Mouse (Mus musculus): ENCODE results near the gene Fam72a. TPM values are rescaled to one million over a fixed set of nuclear protein-coding genes. Genes with fewer than 3 reads are reported as not detected.

Gene Fam72a
- polyA plus RNA-seq, 1 experiment = 1.8 TPM

DNA sequence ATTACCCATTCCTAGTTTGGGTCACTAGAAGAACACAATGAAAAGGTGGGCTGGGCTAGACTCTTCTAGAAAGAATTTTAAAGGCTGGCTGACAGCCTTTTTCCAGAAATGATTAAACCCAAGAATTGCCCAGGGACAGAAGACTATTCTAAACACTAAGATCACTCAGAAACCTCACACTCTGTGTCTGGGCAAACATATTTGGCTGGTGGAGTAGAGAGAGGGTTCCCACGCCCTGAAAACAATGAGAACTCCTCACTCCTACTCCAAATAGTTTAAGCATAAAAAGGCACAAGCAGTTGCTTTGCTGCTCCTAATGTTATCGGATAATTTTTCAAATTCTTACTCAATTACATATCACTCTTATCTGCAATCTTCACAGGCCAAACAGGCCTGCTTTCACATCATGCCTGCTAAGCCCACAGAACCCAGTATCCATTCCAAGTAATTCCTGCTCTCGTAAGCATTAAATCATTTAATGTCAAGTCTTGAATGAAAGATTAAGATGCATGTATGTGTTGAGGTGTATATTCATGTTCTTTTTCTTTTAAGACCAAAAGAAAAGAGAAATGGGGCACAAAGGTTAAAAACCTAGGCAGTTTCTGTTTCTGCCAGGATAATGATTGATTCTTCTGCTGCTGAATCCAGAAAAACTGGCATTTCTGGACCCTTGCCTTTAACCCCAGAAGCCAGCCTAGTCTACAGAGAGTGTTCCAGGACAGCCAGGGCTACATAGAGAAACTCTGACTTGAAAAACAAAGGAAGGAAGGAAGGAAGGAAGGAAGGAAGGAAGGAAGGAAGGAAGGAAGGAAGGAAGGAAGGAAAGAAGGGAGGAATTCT lies 15.8 kb upstream of the Fam72a start:
- TF ChIP-seq POLR2A (IDR thresholded peaks at IDR 0.05; ENCODE audit: control insufficient read depth, extremely low read depth, insufficient read depth, low read length, poor library complexity) = no peak
- no peak for TF ChIP-seq CTCF (IDR thresholded peaks at IDR 0.05; ENCODE audit: borderline replicate concordance, control insufficient read depth, extremely low read depth, insufficient read depth, low read length, poor library complexity)
- 87% methylated on average over 3 of the region's 3 CpGs for WGBS
- Histone ChIP-seq H3K27me3 (ENCODE audit: control insufficient read depth, insufficient read depth, low read length) (no peaks in the 10 kb centered on the region), H3K4me3 (ENCODE audit: control insufficient read depth, insufficient read depth, low read length) (no peak overlapping the region), H3K27ac (ENCODE audit: control insufficient read depth, insufficient read depth, low read length) (no peak overlapping the region), H3K36me3 (ENCODE audit: control insufficient read depth, insufficient read depth, low read length) (no peaks in the 10 kb centered on the region), H3K4me1 (replicated peaks; ENCODE audit: control insufficient read depth, insufficient read depth, low read length) (no peaks in the 10 kb centered on the region)
- DNase-seq = no peak

- Histone ChIP-seq H3K4me1 (replicated peaks; ENCODE audit: control insufficient read depth, insufficient read depth, low read length) (no peaks in the 10 kb centered on the region), H3K4me3 (ENCODE audit: control insufficient read depth, insufficient read depth, low read length) (no peak overlapping the region), H3K27ac (ENCODE audit: control insufficient read depth, insufficient read depth, low read length) (no peak overlapping the region), H3K36me3 (ENCODE audit: control insufficient read depth, insufficient read depth, low read length) (no peaks in the 10 kb centered on the region), H3K27me3 (ENCODE audit: control insufficient read depth, insufficient read depth, low read length) (no peaks in the 10 kb centered on the region)
- TF ChIP-seq POLR2A (IDR thresholded peaks at IDR 0.05; ENCODE audit: control insufficient read depth, extremely low read depth, insufficient read depth, low read length, poor library complexity) (no peak), CTCF (IDR thresholded peaks at IDR 0.05; ENCODE audit: borderline replicate concordance, control insufficient read depth, extremely low read depth, insufficient read depth, low read length, poor library complexity) (no peak)
- 93% methylated on average over 2 of the region's 2 CpGs for WGBS
- DNase-seq = no peak
Observed at GRCm38 (mm10) chr1:131513136-131513535, 14.6 kb upstream of the Fam72a start.

GRCm38 (mm10) chr1:131514197-131514596 lies 13.5 kb upstream of the Fam72a start:
- H3K36me3 ChIP-seq (ENCODE audit: control insufficient read depth, insufficient read depth, low read length) = no peaks in the 10 kb centered on the region
- no peak for DNase-seq
- H3K27me3 ChIP-seq (ENCODE audit: control insufficient read depth, insufficient read depth, low read length) = no peaks in the 10 kb centered on the region
- no peaks in the 10 kb centered on the region for H3K4me1 ChIP-seq (replicated peaks; ENCODE audit: control insufficient read depth, insufficient read depth, low read length)
- H3K27ac ChIP-seq (ENCODE audit: control insufficient read depth, insufficient read depth, low read length) = no peak overlapping the region
- H3K4me3 ChIP-seq (ENCODE audit: control insufficient read depth, insufficient read depth, low read length) = no peak overlapping the region
- no peak for TF ChIP-seq POLR2A (IDR thresholded peaks at IDR 0.05; ENCODE audit: control insufficient read depth, extremely low read depth, insufficient read depth, low read length, poor library complexity)
- TF ChIP-seq CTCF (IDR thresholded peaks at IDR 0.05; ENCODE audit: borderline replicate concordance, control insufficient read depth, extremely low read depth, insufficient read depth, low read length, poor library complexity) = no peak
- WGBS = 93% methylated on average over 1 of the region's 1 CpGs

DNA sequence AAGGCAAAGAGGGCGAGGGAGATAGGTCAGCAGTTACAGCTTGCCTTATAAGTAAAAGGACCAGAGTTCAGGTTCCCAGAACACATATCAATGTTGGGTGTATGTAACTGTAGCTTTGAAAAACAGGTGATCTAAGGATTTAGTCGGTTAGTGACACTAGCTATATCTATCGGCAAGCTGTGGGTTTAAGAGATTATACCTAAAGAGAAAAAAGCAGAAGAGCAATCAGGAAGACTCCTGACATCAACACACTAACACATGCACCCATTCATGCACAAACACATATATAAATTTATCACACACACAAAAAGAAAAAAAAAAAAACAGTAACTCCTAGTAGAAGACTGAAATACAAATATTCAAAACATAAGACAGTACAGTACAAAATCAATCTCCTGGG lies 11.1 kb upstream of the Fam72a start:
- TF ChIP-seq POLR2A (IDR thresholded peaks at IDR 0.05; ENCODE audit: control insufficient read depth, extremely low read depth, insufficient read depth, low read length, poor library complexity) (no peak), CTCF (IDR thresholded peaks at IDR 0.05; ENCODE audit: borderline replicate concordance, control insufficient read depth, extremely low read depth, insufficient read depth, low read length, poor library complexity) (no peak)
- no peak overlapping the region for H3K27ac ChIP-seq (ENCODE audit: control insufficient read depth, insufficient read depth, low read length)
- no peak overlapping the region for H3K4me3 ChIP-seq (ENCODE audit: control insufficient read depth, insufficient read depth, low read length)
- WGBS = 90% methylated on average over 3 of the region's 3 CpGs
- no peaks in the 10 kb centered on the region for H3K4me1 ChIP-seq (replicated peaks; ENCODE audit: control insufficient read depth, insufficient read depth, low read length)
- H3K27me3 ChIP-seq (ENCODE audit: control insufficient read depth, insufficient read depth, low read length) = no peaks in the 10 kb centered on the region
- no peaks in the 10 kb centered on the region for H3K36me3 ChIP-seq (ENCODE audit: control insufficient read depth, insufficient read depth, low read length)
- no peak for DNase-seq

- peaks cover 13% of the 10 kb centered on the region for H3K4me1 ChIP-seq (replicated peaks; ENCODE audit: control insufficient read depth, insufficient read depth, low read length)
Observed at GRCm38 (mm10) chr1:131523794-131524193, 3.9 kb upstream of the Fam72a start.

GRCm38 (mm10) chr1:131525101-131525585 lies 2.6 kb upstream of the Fam72a start:
- H3K4me3 ChIP-seq (ENCODE audit: control insufficient read depth, insufficient read depth, low read length) = peak overlapping the region; percentile 75
- no peaks in the 10 kb centered on the region for H3K27me3 ChIP-seq (ENCODE audit: control insufficient read depth, insufficient read depth, low read length)
- peaks cover 14% of the 10 kb centered on the region for H3K4me1 ChIP-seq (replicated peaks; ENCODE audit: control insufficient read depth, insufficient read depth, low read length)
- no peaks in the 10 kb centered on the region for H3K36me3 ChIP-seq (ENCODE audit: control insufficient read depth, insufficient read depth, low read length)
- 6% methylated on average over 26 of the region's 26 CpGs for WGBS
- DNase-seq = peak; percentile 41
- no peak overlapping the region for H3K27ac ChIP-seq (ENCODE audit: control insufficient read depth, insufficient read depth, low read length)
- no peak for TF ChIP-seq CTCF (IDR thresholded peaks at IDR 0.05; ENCODE audit: borderline replicate concordance, control insufficient read depth, extremely low read depth, insufficient read depth, low read length, poor library complexity)
- TF ChIP-seq POLR2A (IDR thresholded peaks at IDR 0.05; ENCODE audit: control insufficient read depth, extremely low read depth, insufficient read depth, low read length, poor library complexity) = no peak

More at GRCm38 (mm10) chr1:131523794-131524193, 3.9 kb upstream of the Fam72a start:
- Histone ChIP-seq H3K4me3 (ENCODE audit: control insufficient read depth, insufficient read depth, low read length) (no peak overlapping the region), H3K36me3 (ENCODE audit: control insufficient read depth, insufficient read depth, low read length) (no peaks in the 10 kb centered on the region), H3K27ac (ENCODE audit: control insufficient read depth, insufficient read depth, low read length) (no peak overlapping the region), H3K27me3 (ENCODE audit: control insufficient read depth, insufficient read depth, low read length) (no peaks in the 10 kb centered on the region)
- TF ChIP-seq CTCF (IDR thresholded peaks at IDR 0.05; ENCODE audit: borderline replicate concordance, control insufficient read depth, extremely low read depth, insufficient read depth, low read length, poor library complexity) (no peak), POLR2A (IDR thresholded peaks at IDR 0.05; ENCODE audit: control insufficient read depth, extremely low read depth, insufficient read depth, low read length, poor library complexity) (no peak)
- WGBS = 82% methylated on average over 3 of the region's 3 CpGs
- no peak for DNase-seq
